Mouse (Mus musculus) liver, embryonic 14.5 days (tissue): ENCODE measurements at regions not wholly inside any gene's neighbourhood (a gene's known extent, or its start where the extent isn't known, plus 50 kb on each side); places are given as distances from the start of the nearest gene placed in this dataset.

Experiments used
- CTCF ChIP-seq: IDR thresholded peaks from 2 replicates; pipeline ENCODE4 v1.5.1; 2016; ENCODE audit warnings: antibody characterized with exemption, low read depth, control low read depth
- EP300 ChIP-seq: IDR thresholded peaks from 2 replicates; pipeline ENCODE4 v1.6.1; 2016; ENCODE audit warnings: antibody characterized with exemption, low read depth

DNA sequence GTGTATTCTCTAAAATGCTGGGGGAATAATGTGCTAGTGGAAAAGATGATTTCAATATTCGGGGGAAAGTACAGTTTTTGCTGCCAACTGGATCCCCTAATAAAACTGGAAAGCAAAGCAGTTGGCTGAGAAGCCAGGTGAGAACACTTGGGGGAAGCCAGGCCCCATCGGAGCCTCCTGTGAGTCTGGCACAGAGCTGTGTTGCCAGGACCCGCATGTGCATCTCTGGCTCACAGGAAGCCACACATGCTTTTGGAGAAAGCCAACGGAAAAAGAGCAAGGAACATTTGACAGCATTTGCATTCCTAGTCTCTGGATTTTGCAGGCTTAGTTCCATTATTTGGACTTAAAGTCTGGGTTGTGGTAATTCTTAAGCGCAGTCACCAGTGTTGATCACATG lies 148.4 kb downstream of the Lurap1l start:
- TF ChIP-seq CTCF (no peak), EP300 (no peak)
